Mouse (Mus musculus) CH12.LX (cell line): ENCODE measurements around the gene Prss32. TPM values are rescaled to one million over a fixed set of nuclear protein-coding genes. Genes with fewer than 3 reads are reported as not detected.
A peak's percentile ranks its signal among the peaks of the same experiment; 100 is the strongest.

Experiments
- DNase-seq: peaks from one replicate; pipeline ENCODE4 v3.0.0-alpha.2; 2013; ENCODE audit errors: extremely low read depth
- H3K27ac ChIP-seq: 2 replicates; pipeline ENCODE4 v1.5.1; 2012; ENCODE audit warnings: low read depth, mild to moderate bottlenecking, control low read depth, moderate library complexity; ENCODE audit not compliant: insufficient read depth
- H3K27me3 ChIP-seq: replicated peaks from 2 replicates; pipeline ENCODE3; 2012; ENCODE audit warnings: inconsistent platforms
- H3K36me3 ChIP-seq, 2 experiments: replicated peaks in 1 of 2; 2 replicates each; pipeline versions ENCODE3 to v1.6.1; 2012; ENCODE audit warnings: inconsistent platforms in 1 of 2, low read length in 1 of 2, mild to moderate bottlenecking in 1 of 2, mixed read lengths in 1 of 2, moderate library complexity in 1 of 2; ENCODE audit not compliant: control insufficient read depth in 1 of 2, insufficient read depth in 1 of 2
- H3K4me1 ChIP-seq, 2 experiments: 2 replicates each; pipeline ENCODE4 v1.6.1; 2012; ENCODE audit warnings: inconsistent platforms in 1 of 2, moderate library complexity in 1 of 2; ENCODE audit not compliant: insufficient read depth in 2 of 2, control insufficient read depth in 1 of 2
- H3K4me2 ChIP-seq: 2 replicates; pipeline ENCODE4 v1.6.1; 2012; ENCODE audit warnings: low read depth, mild to moderate bottlenecking, control low read depth; ENCODE audit not compliant: poor library complexity, insufficient read depth, severe bottlenecking
- H3K4me3 ChIP-seq, 3 experiments: fragments of 150-350 bp in 1 of 3; sonication (generic) in 1 of 3; replicated peaks in 1 of 3; 2 replicates each; pipeline versions ENCODE3 to v1.5.1; 2011 to 2012; ENCODE audit warnings: low read depth in 2 of 3, low read length in 2 of 3, mild to moderate bottlenecking in 2 of 3, moderate library complexity in 2 of 3, control low read depth in 1 of 3, improper control_type of control experiment in 1 of 3, inconsistent platforms in 1 of 3, mixed read lengths in 1 of 3; ENCODE audit not compliant: poor library complexity in 1 of 3
- H3K79me2 ChIP-seq: replicated peaks from 2 replicates; pipeline ENCODE4 v1.6.1; 2012; ENCODE audit warnings: mild to moderate bottlenecking, moderate library complexity; ENCODE audit not compliant: control insufficient read depth, poor library complexity, insufficient read depth, severe bottlenecking; ENCODE audit errors: extremely low read depth
- H3K9ac ChIP-seq: 2 replicates; pipeline ENCODE4 v1.6.1; 2012; ENCODE audit warnings: low read depth, mild to moderate bottlenecking, control low read depth, moderate library complexity; ENCODE audit not compliant: insufficient read depth
- H3K9me3 ChIP-seq: replicated peaks from 2 replicates; pipeline ENCODE3; 2012; ENCODE audit warnings: low read length, inconsistent platforms, mixed read lengths
- BHLHE40 ChIP-seq: IDR thresholded peaks from 2 replicates; pipeline ENCODE4 v1.6.1; 2011; ENCODE audit warnings: mild to moderate bottlenecking, low read depth, low read length, improper control_type of control experiment
- CTCF ChIP-seq, 2 experiments: IDR thresholded peaks in 1 of 2; conservative IDR thresholded peaks in 1 of 2; 2 replicates each; pipeline ENCODE4 v1.5.1; 2011 to 2012; ENCODE audit warnings: low read depth in 2 of 2, low read length in 2 of 2, improper control_type of control experiment in 1 of 2, inconsistent platforms in 1 of 2, mild to moderate bottlenecking in 1 of 2, moderate library complexity in 1 of 2
- ETS1 ChIP-seq: conservative IDR thresholded peaks from 2 replicates; pipeline ENCODE4 v1.6.1; 2012; ENCODE audit warnings: low read depth, mild to moderate bottlenecking, inconsistent platforms, low read length, improper control_type of control experiment, moderate library complexity
- GABPA ChIP-seq: IDR thresholded peaks from 2 replicates; pipeline ENCODE4 v1.6.1; 2012; ENCODE audit warnings: low read depth, low read length, improper control_type of control experiment, inconsistent platforms; ENCODE audit not compliant: insufficient replicate concordance
- IRF4 ChIP-seq: IDR thresholded peaks from 2 replicates; pipeline ENCODE4 v1.6.1; 2014; ENCODE audit warnings: low read depth, mild to moderate bottlenecking, inconsistent platforms, low read length, improper control_type of control experiment
- JUN ChIP-seq: IDR thresholded peaks from 2 replicates; pipeline ENCODE4 v1.6.1; 2011; ENCODE audit warnings: low read depth, mild to moderate bottlenecking, low read length, improper control_type of control experiment, moderate library complexity; ENCODE audit not compliant: insufficient read depth
- JUND ChIP-seq: conservative IDR thresholded peaks from 2 replicates; pipeline ENCODE4 v1.6.1; 2011; ENCODE audit warnings: low read depth, low read length, improper control_type of control experiment
- KAT2A ChIP-seq: IDR thresholded peaks from 2 replicates; pipeline ENCODE4 v1.6.1; 2012; ENCODE audit warnings: low read length, improper control_type of control experiment, inconsistent platforms; ENCODE audit not compliant: insufficient replicate concordance
- MAFK ChIP-seq: IDR thresholded peaks from 2 replicates; pipeline ENCODE4 v1.6.1; 2011; ENCODE audit warnings: low read length, improper control_type of control experiment; ENCODE audit not compliant: insufficient replicate concordance
- MAX ChIP-seq: IDR thresholded peaks from 2 replicates; pipeline ENCODE4 v1.6.1; 2011; ENCODE audit warnings: low read length, improper control_type of control experiment
- MAZ ChIP-seq: IDR thresholded peaks from 2 replicates; pipeline ENCODE4 v1.6.1; 2012; ENCODE audit warnings: low read depth, mild to moderate bottlenecking, inconsistent platforms, low read length, improper control_type of control experiment, moderate library complexity
- MEF2A ChIP-seq: IDR thresholded peaks from 2 replicates; pipeline ENCODE4 v1.6.1; 2014; ENCODE audit warnings: low read depth, mild to moderate bottlenecking, inconsistent platforms, low read length, improper control_type of control experiment, borderline replicate concordance
- MYC ChIP-seq: IDR thresholded peaks from 2 replicates; pipeline ENCODE4 v1.6.1; 2011; ENCODE audit warnings: low read depth, mild to moderate bottlenecking, improper control_type of control experiment, low read length
- NRF1 ChIP-seq: IDR thresholded peaks from 2 replicates; pipeline ENCODE4 v1.6.1; 2014; ENCODE audit warnings: low read depth, mild to moderate bottlenecking, inconsistent platforms, low read length, improper control_type of control experiment, moderate library complexity
- POLR2A ChIP-seq: IDR thresholded peaks from 2 replicates; pipeline ENCODE4 v1.6.1; 2011; ENCODE audit warnings: low read depth, mild to moderate bottlenecking, improper control_type of control experiment, low read length
- RAD21 ChIP-seq: IDR thresholded peaks from 2 replicates; pipeline ENCODE4 v1.6.1; 2011; ENCODE audit warnings: low read depth, mild to moderate bottlenecking, low read length, improper control_type of control experiment, moderate library complexity
- SIN3A ChIP-seq: IDR thresholded peaks from 2 replicates; pipeline ENCODE4 v1.6.1; 2012; ENCODE audit warnings: low read length, improper control_type of control experiment, inconsistent platforms
- SMC3 ChIP-seq: IDR thresholded peaks from 2 replicates; pipeline ENCODE4 v1.6.1; 2011; ENCODE audit warnings: low read depth, low read length, improper control_type of control experiment
- TCF12 ChIP-seq: IDR thresholded peaks from 2 replicates; pipeline ENCODE4 v1.6.1; 2014; ENCODE audit warnings: low read depth, mild to moderate bottlenecking, inconsistent platforms, low read length, improper control_type of control experiment
- UBTF ChIP-seq: IDR thresholded peaks from 2 replicates; pipeline ENCODE4 v1.6.1; 2012; ENCODE audit warnings: low read depth, mild to moderate bottlenecking, inconsistent platforms, low read length, improper control_type of control experiment, moderate library complexity
- USF1 ChIP-seq: IDR thresholded peaks from 2 replicates; pipeline ENCODE4 v1.6.1; 2014; ENCODE audit warnings: low read depth, mild to moderate bottlenecking, inconsistent platforms, low read length, improper control_type of control experiment
- ZKSCAN1 ChIP-seq: IDR thresholded peaks from 2 replicates; pipeline ENCODE4 v1.6.1; 2012; ENCODE audit warnings: low read depth, inconsistent platforms, low read length, improper control_type of control experiment, borderline replicate concordance
- ZMIZ1 ChIP-seq: IDR thresholded peaks from 2 replicates; pipeline ENCODE4 v1.6.1; 2012; ENCODE audit warnings: low read depth, mild to moderate bottlenecking, inconsistent platforms, low read length, improper control_type of control experiment
- ZNF384 ChIP-seq: IDR thresholded peaks from 2 replicates; pipeline ENCODE4 v1.6.1; 2012; ENCODE audit warnings: low read depth, low read length, improper control_type of control experiment, inconsistent platforms
- dilution Hi-C: fragments of 300-500 bp; cut with MboI; formaldehyde crosslinking; loops from 2 replicates; pipeline ENCODE4 v1.14.3; 2020; ENCODE audit warnings: low sequenced_read_pairs; ENCODE audit not compliant: extremely low pct_unique_long_range_greater_than_20kb, extremely low pct_ligation_motif_present
- in situ Hi-C: fragments of 300-500 bp; cut with MboI; formaldehyde crosslinking; loops from 3 replicates; pipeline ENCODE4 v1.14.3; 2019; ENCODE audit warnings: low sequenced_read_pairs, low pct_ligation_motif_present, low pct_unique_long_range_greater_than_20kb, mixed read lengths
- polyA plus RNA-seq: library from polyadenylated mRNA; unstranded; fragments of >175 nt; gene quantifications from 2 replicates; pipeline ENCODE4 v1.2.1, GENCODE M21; 2012; ENCODE audit warnings: low read depth; ENCODE audit not compliant: insufficient read length
- total RNA-seq, 2 experiments: library from RNA; depleted of rRNA; stranded (reverse); fragments of 300-350 nt in 1 of 2; fragments of >200 nt in 1 of 2; gene quantifications; 2 replicates each; pipeline ENCODE4 v1.2.3; 2012 to 2014

Prss32 gene
- total RNA-seq (2012; rRNA removed) = not detected in 2 replicates
- not detected in 2 replicates for total RNA-seq (2014; rRNA removed)
- polyA plus RNA-seq = not detected in 2 replicates

- no peaks in the 10 kb centered on the region for H3K9me3 ChIP-seq
- H3K4me3 ChIP-seq = peak within 1 kb of the TSS in 1 of 3 experiments; percentile 11
- H3K36me3 ChIP-seq = no peaks in the 10 kb centered on the region
- no peak within 1 kb of the TSS for H3K27ac ChIP-seq
- in situ Hi-C loops (no loop called here), dilution Hi-C loops (no loop called here)
- DNase-seq = peak; percentile 48
- H3K79me2 ChIP-seq = no peaks in the 10 kb centered on the region
- no peak for TF ChIP-seq UBTF
- no peak for TF ChIP-seq POLR2A
- TF ChIP-seq ZNF384 = no peak
- peak; percentile 40 for TF ChIP-seq SMC3
- no peak for TF ChIP-seq JUN
- TF ChIP-seq MAX = 0 out of 2 replicates have a peak, but pooled peaks have one; percentile 35
- 0 out of 2 replicates have a peak, but pooled peaks have one; percentile 37 for TF ChIP-seq TCF12
- no peak for TF ChIP-seq ZMIZ1
- TF ChIP-seq RAD21 = peak; percentile 48
- TF ChIP-seq IRF4 = no peak
- no peak for TF ChIP-seq KAT2A
- TF ChIP-seq ZKSCAN1 = no peak
- TF ChIP-seq CTCF (conservative IDR thresholded peaks at IDR 0.05 in 1 of 2, IDR thresholded peaks at IDR 0.05 in 1 of 2; ENCODE audit: low read depth in 2 of 2, low read length in 2 of 2) = peak; percentile 35 to 76; a peak in 3 of 4 replicates
- TF ChIP-seq GABPA = no peak
- TF ChIP-seq JUND = no peak
- no peak for TF ChIP-seq ETS1
- TF ChIP-seq SIN3A = no peak
- no peak for TF ChIP-seq MAFK
- TF ChIP-seq MEF2A = no peak
- no peak for TF ChIP-seq NRF1
- no peak for TF ChIP-seq MYC
- peak; percentile 31; the same call in 1 of the 2 replicates for TF ChIP-seq USF1
- TF ChIP-seq BHLHE40 = peak; percentile 82
- TF ChIP-seq MAZ = no peak
- peak within 1 kb of the TSS; percentile 13; the same call in 1 of the 2 replicates for H3K4me2 ChIP-seq
- no peaks in the 10 kb centered on the region for H3K27me3 ChIP-seq
- H3K4me1 ChIP-seq = peaks cover 4 to 5% of the 10 kb centered on the region in 2 experiments; a peak in 1 of 4 replicates
- no peak within 1 kb of the TSS for H3K9ac ChIP-seq
These were observed at the start of gene Prss32, which contains the start of gene Prss41 for GRCm38 (mm10) chr17:23843812-23844273. Gene Prss32, plus strand, starts transcription at chr17:23843855. Gene Prss41, minus strand, starts transcription at chr17:23844172.
